Mouse (Mus musculus) CH12.LX (cell line): ENCODE results near the gene Cmtm3. TPM values are rescaled to one million over a fixed set of nuclear protein-coding genes. Genes with fewer than 3 reads are reported as not detected.

ENCODE experiments used
- DNase-seq: peaks from one replicate; pipeline ENCODE4 v3.0.0-alpha.2; 2013; ENCODE audit errors: extremely low read depth
- H3K27ac ChIP-seq: 2 replicates; pipeline ENCODE4 v1.5.1; 2012; ENCODE audit warnings: low read depth, mild to moderate bottlenecking, control low read depth, moderate library complexity; ENCODE audit not compliant: insufficient read depth
- H3K27me3 ChIP-seq: replicated peaks from 2 replicates; pipeline ENCODE3; 2012; ENCODE audit warnings: inconsistent platforms
- H3K36me3 ChIP-seq, 2 experiments: replicated peaks in 1 of 2; 2 replicates each; pipeline versions ENCODE3 to v1.6.1; 2012; ENCODE audit warnings: inconsistent platforms in 1 of 2, low read length in 1 of 2, mild to moderate bottlenecking in 1 of 2, mixed read lengths in 1 of 2, moderate library complexity in 1 of 2; ENCODE audit not compliant: control insufficient read depth in 1 of 2, insufficient read depth in 1 of 2
- H3K4me1 ChIP-seq, 2 experiments: 2 replicates each; pipeline ENCODE4 v1.6.1; 2012; ENCODE audit warnings: inconsistent platforms in 1 of 2, moderate library complexity in 1 of 2; ENCODE audit not compliant: insufficient read depth in 2 of 2, control insufficient read depth in 1 of 2
- H3K4me2 ChIP-seq: 2 replicates; pipeline ENCODE4 v1.6.1; 2012; ENCODE audit warnings: low read depth, mild to moderate bottlenecking, control low read depth; ENCODE audit not compliant: poor library complexity, insufficient read depth, severe bottlenecking
- H3K4me3 ChIP-seq, 3 experiments: fragments of 150-350 bp in 1 of 3; sonication (generic) in 1 of 3; replicated peaks in 1 of 3; 2 replicates each; pipeline versions ENCODE3 to v1.5.1; 2011 to 2012; ENCODE audit warnings: low read depth in 2 of 3, low read length in 2 of 3, mild to moderate bottlenecking in 2 of 3, moderate library complexity in 2 of 3, control low read depth in 1 of 3, improper control_type of control experiment in 1 of 3, inconsistent platforms in 1 of 3, mixed read lengths in 1 of 3; ENCODE audit not compliant: poor library complexity in 1 of 3
- H3K79me2 ChIP-seq: replicated peaks from 2 replicates; pipeline ENCODE4 v1.6.1; 2012; ENCODE audit warnings: mild to moderate bottlenecking, moderate library complexity; ENCODE audit not compliant: control insufficient read depth, poor library complexity, insufficient read depth, severe bottlenecking; ENCODE audit errors: extremely low read depth
- H3K9ac ChIP-seq: 2 replicates; pipeline ENCODE4 v1.6.1; 2012; ENCODE audit warnings: low read depth, mild to moderate bottlenecking, control low read depth, moderate library complexity; ENCODE audit not compliant: insufficient read depth
- H3K9me3 ChIP-seq: replicated peaks from 2 replicates; pipeline ENCODE3; 2012; ENCODE audit warnings: low read length, inconsistent platforms, mixed read lengths
- BHLHE40 ChIP-seq: IDR thresholded peaks from 2 replicates; pipeline ENCODE4 v1.6.1; 2011; ENCODE audit warnings: mild to moderate bottlenecking, low read depth, low read length, improper control_type of control experiment
- CHD2 ChIP-seq: IDR thresholded peaks from 2 replicates; pipeline ENCODE4 v1.6.1; 2011; ENCODE audit warnings: low read length, improper control_type of control experiment
- CTCF ChIP-seq, 2 experiments: IDR thresholded peaks in 1 of 2; conservative IDR thresholded peaks in 1 of 2; 2 replicates each; pipeline ENCODE4 v1.5.1; 2011 to 2012; ENCODE audit warnings: low read depth in 2 of 2, low read length in 2 of 2, improper control_type of control experiment in 1 of 2, inconsistent platforms in 1 of 2, mild to moderate bottlenecking in 1 of 2, moderate library complexity in 1 of 2
- E2F4 ChIP-seq: IDR thresholded peaks from 2 replicates; pipeline ENCODE4 v1.6.1; 2011; ENCODE audit warnings: low read depth, low read length, improper control_type of control experiment; ENCODE audit not compliant: insufficient replicate concordance
- ELF1 ChIP-seq: IDR thresholded peaks from 2 replicates; pipeline ENCODE4 v1.6.1; 2014; ENCODE audit warnings: low read depth, mild to moderate bottlenecking, inconsistent platforms, low read length, improper control_type of control experiment
- EP300 ChIP-seq: IDR thresholded peaks from 2 replicates; pipeline ENCODE4 v1.6.1; 2011; ENCODE audit warnings: low read length, improper control_type of control experiment
- ETS1 ChIP-seq: conservative IDR thresholded peaks from 2 replicates; pipeline ENCODE4 v1.6.1; 2012; ENCODE audit warnings: low read depth, mild to moderate bottlenecking, inconsistent platforms, low read length, improper control_type of control experiment, moderate library complexity
- GABPA ChIP-seq: IDR thresholded peaks from 2 replicates; pipeline ENCODE4 v1.6.1; 2012; ENCODE audit warnings: low read depth, low read length, improper control_type of control experiment, inconsistent platforms; ENCODE audit not compliant: insufficient replicate concordance
- HCFC1 ChIP-seq: IDR thresholded peaks from 2 replicates; pipeline ENCODE4 v1.6.1; 2012; ENCODE audit warnings: low read depth, mild to moderate bottlenecking, inconsistent platforms, low read length, improper control_type of control experiment
- IRF4 ChIP-seq: IDR thresholded peaks from 2 replicates; pipeline ENCODE4 v1.6.1; 2014; ENCODE audit warnings: low read depth, mild to moderate bottlenecking, inconsistent platforms, low read length, improper control_type of control experiment
- JUN ChIP-seq: IDR thresholded peaks from 2 replicates; pipeline ENCODE4 v1.6.1; 2011; ENCODE audit warnings: low read depth, mild to moderate bottlenecking, low read length, improper control_type of control experiment, moderate library complexity; ENCODE audit not compliant: insufficient read depth
- JUND ChIP-seq: conservative IDR thresholded peaks from 2 replicates; pipeline ENCODE4 v1.6.1; 2011; ENCODE audit warnings: low read depth, low read length, improper control_type of control experiment
- MAZ ChIP-seq: IDR thresholded peaks from 2 replicates; pipeline ENCODE4 v1.6.1; 2012; ENCODE audit warnings: low read depth, mild to moderate bottlenecking, inconsistent platforms, low read length, improper control_type of control experiment, moderate library complexity
- MEF2A ChIP-seq: IDR thresholded peaks from 2 replicates; pipeline ENCODE4 v1.6.1; 2014; ENCODE audit warnings: low read depth, mild to moderate bottlenecking, inconsistent platforms, low read length, improper control_type of control experiment, borderline replicate concordance
- MXI1 ChIP-seq: IDR thresholded peaks from 2 replicates; pipeline ENCODE4 v1.6.1; 2011; ENCODE audit warnings: mild to moderate bottlenecking, low read depth, low read length, improper control_type of control experiment
- MYC ChIP-seq: IDR thresholded peaks from 2 replicates; pipeline ENCODE4 v1.6.1; 2011; ENCODE audit warnings: low read depth, mild to moderate bottlenecking, improper control_type of control experiment, low read length
- NRF1 ChIP-seq: IDR thresholded peaks from 2 replicates; pipeline ENCODE4 v1.6.1; 2014; ENCODE audit warnings: low read depth, mild to moderate bottlenecking, inconsistent platforms, low read length, improper control_type of control experiment, moderate library complexity
- POLR2AphosphoS2 ChIP-seq: IDR thresholded peaks from 2 replicates; pipeline ENCODE4 v1.6.1; 2011; ENCODE audit warnings: low read depth, low read length, improper control_type of control experiment
- RAD21 ChIP-seq: IDR thresholded peaks from 2 replicates; pipeline ENCODE4 v1.6.1; 2011; ENCODE audit warnings: low read depth, mild to moderate bottlenecking, low read length, improper control_type of control experiment, moderate library complexity
- RCOR1 ChIP-seq: conservative IDR thresholded peaks from 2 replicates; pipeline ENCODE4 v1.6.1; 2012; ENCODE audit warnings: low read depth, mild to moderate bottlenecking, inconsistent platforms, low read length, improper control_type of control experiment
- SIN3A ChIP-seq: IDR thresholded peaks from 2 replicates; pipeline ENCODE4 v1.6.1; 2012; ENCODE audit warnings: low read length, improper control_type of control experiment, inconsistent platforms
- SMC3 ChIP-seq: IDR thresholded peaks from 2 replicates; pipeline ENCODE4 v1.6.1; 2011; ENCODE audit warnings: low read depth, low read length, improper control_type of control experiment
- USF1 ChIP-seq: IDR thresholded peaks from 2 replicates; pipeline ENCODE4 v1.6.1; 2014; ENCODE audit warnings: low read depth, mild to moderate bottlenecking, inconsistent platforms, low read length, improper control_type of control experiment
- ZC3H11A ChIP-seq: IDR thresholded peaks from 2 replicates; pipeline ENCODE4 v1.6.1; 2012; ENCODE audit warnings: low read depth, mild to moderate bottlenecking, inconsistent platforms, low read length, improper control_type of control experiment
- ZKSCAN1 ChIP-seq: IDR thresholded peaks from 2 replicates; pipeline ENCODE4 v1.6.1; 2012; ENCODE audit warnings: low read depth, inconsistent platforms, low read length, improper control_type of control experiment, borderline replicate concordance
- ZMIZ1 ChIP-seq: IDR thresholded peaks from 2 replicates; pipeline ENCODE4 v1.6.1; 2012; ENCODE audit warnings: low read depth, mild to moderate bottlenecking, inconsistent platforms, low read length, improper control_type of control experiment
- ZNF384 ChIP-seq: IDR thresholded peaks from 2 replicates; pipeline ENCODE4 v1.6.1; 2012; ENCODE audit warnings: low read depth, low read length, improper control_type of control experiment, inconsistent platforms
- dilution Hi-C: fragments of 300-500 bp; cut with MboI; formaldehyde crosslinking; loops from 2 replicates; pipeline ENCODE4 v1.14.3; 2020; ENCODE audit warnings: low sequenced_read_pairs; ENCODE audit not compliant: extremely low pct_unique_long_range_greater_than_20kb, extremely low pct_ligation_motif_present
- in situ Hi-C: fragments of 300-500 bp; cut with MboI; formaldehyde crosslinking; loops from 3 replicates; pipeline ENCODE4 v1.14.3; 2019; ENCODE audit warnings: low sequenced_read_pairs, low pct_ligation_motif_present, low pct_unique_long_range_greater_than_20kb, mixed read lengths
- polyA plus RNA-seq: library from polyadenylated mRNA; unstranded; fragments of >175 nt; gene quantifications from 2 replicates; pipeline ENCODE4 v1.2.1, GENCODE M21; 2012; ENCODE audit warnings: low read depth; ENCODE audit not compliant: insufficient read length
- total RNA-seq, 2 experiments: library from RNA; depleted of rRNA; stranded (reverse); fragments of 300-350 nt in 1 of 2; fragments of >200 nt in 1 of 2; gene quantifications; 2 replicates each; pipeline ENCODE4 v1.2.3; 2012 to 2014

The Cmtm3 gene
- total and polyA plus RNA-seq, 3 experiments, result 3.9 to 11.0 (median 4.3) TPM

DNA sequence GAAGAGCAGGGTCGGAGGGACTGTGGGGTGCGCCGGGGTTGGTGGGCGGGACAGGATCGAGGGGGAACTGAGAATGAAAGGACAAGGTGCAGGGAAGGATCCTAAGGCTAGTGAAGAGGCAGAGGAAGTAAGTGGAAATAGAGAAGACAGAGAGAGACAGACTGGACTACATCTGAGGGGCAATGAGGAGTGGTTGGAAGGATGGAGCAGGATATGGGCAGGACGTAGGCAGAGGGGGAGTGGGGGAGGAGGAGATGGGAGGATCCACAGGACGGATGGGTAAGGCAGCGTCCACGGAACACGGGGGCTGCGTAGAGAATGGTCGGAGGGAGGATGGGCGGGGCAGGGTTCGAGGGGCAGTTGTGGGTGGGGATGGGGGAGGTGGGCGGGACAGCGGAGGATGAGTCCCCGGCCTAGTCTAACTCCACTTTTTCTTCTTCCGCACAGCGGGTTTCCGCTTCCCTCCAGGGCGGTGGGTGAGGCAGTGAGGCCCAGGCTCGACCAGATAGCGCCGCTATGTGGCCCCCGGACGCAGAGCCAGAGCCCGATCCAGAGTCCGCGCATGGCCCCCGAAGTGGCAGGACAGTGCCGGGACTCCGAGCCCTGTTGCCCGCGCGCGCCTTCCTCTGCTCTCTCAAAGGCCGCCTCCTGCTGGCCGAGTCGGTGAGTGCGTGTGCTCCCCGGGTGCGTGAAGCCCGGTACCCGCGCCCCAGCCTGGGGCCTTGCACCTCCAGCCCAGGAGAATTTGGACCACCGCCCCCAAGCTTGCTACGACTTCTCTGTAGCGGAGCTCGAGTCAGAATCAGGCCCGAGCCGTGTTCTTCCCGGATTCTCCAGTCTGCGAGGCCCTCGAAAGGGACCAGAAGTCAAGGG lies 1.3 kb downstream of the Cmtm3 start (continued):
- TF ChIP-seq JUN, result no peak
- 0 out of 2 replicates have a peak, but pooled peaks have one; percentile 52 for TF ChIP-seq MAZ
- no peak for TF ChIP-seq ETS1
- TF ChIP-seq NRF1, result peak; percentile 46; the same call in 1 of the 2 replicates
- no peak; the same call in 1 of the 2 replicates for TF ChIP-seq SIN3A
- TF ChIP-seq ZKSCAN1, result no peak
- TF ChIP-seq GABPA, result no peak
- TF ChIP-seq, all 38 proteins: peak for 14

DNA sequence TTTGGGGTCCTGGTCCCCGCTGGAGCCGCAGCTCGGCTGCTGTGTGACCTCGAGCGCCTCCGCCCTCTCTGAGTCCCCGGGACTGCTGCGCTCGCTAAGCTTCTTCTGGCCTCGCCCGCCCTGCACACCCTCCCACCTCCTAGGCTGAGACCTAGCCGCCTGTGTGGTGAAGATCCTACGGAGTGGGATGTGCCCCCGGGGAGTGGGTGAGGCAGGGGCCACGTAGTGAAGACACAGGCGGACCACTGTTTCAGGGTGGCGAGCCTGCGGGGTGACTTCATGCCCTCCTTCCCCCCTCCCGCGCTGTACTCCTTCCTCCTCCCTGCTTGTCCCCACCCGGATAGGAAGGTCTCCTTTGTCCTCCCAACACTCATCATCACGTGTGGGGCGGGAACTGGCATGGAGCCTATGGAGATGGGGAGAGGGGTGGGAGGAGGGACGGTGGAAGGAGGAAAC lies 1.9 kb downstream of the Cmtm3 start:
- in situ Hi-C loops (loop anchor here (5.0 kb wide), 1 partner anchor 66 kb away; no protein-coding TSS in a partner anchor), dilution Hi-C loops (no loop called here)
- TF ChIP-seq RAD21 (no peak), MEF2A (no peak), CTCF (conservative IDR thresholded peaks at IDR 0.05 in 1 of 2, IDR thresholded peaks at IDR 0.05 in 1 of 2; ENCODE audit: low read depth in 2 of 2, low read length in 2 of 2) (no peak), EP300 (no peak), JUND (no peak), CHD2 (no peak), IRF4 (no peak), MXI1 (no peak), SIN3A (no peak)
- peaks cover 3 to 30% of the 10 kb centered on the region in 2 experiments; a peak in 2 of 4 replicates for H3K4me1 ChIP-seq
- peak overlapping the region; percentile 85 for H3K4me2 ChIP-seq
- no peaks in the 10 kb centered on the region for H3K27me3 ChIP-seq
- H3K27ac ChIP-seq, result no peak overlapping the region
- H3K4me3 ChIP-seq, result peak overlapping the region; percentile 35 to 92 (median 63)
- peak overlapping the region; percentile 85 for H3K9ac ChIP-seq
- no peaks in the 10 kb centered on the region for H3K9me3 ChIP-seq
- H3K36me3 ChIP-seq, result peaks cover 0 to 20% of the 10 kb centered on the region in 2 experiments
- no peaks in the 10 kb centered on the region for H3K79me2 ChIP-seq
- no peak for DNase-seq

DNA sequence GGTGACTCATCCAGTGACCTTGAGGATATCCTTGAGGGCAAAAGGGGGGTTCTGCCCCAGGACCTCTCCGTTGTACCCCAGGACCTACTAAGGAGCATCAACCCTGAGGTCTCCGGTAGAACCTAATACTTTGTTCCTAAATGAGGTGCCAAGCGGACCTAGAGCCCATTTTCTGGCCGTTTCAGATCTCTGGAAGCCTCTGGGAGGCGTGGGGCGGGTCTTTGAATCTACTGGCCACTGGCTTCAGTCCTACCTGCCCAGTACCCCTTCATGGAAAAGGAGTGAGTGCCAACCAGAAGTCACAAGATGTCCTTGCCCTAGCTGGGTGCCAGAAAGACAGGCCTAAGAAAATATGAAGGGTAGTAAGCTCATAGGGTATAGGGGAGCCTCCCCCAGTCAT lies 2.5 kb downstream of the Cmtm3 start:
- peaks cover 3 to 30% of the 10 kb centered on the region in 2 experiments; a peak in 2 of 4 replicates for H3K4me1 ChIP-seq
- DNase-seq, result no peak
- dilution Hi-C loops, result no loop called here
- H3K9me3 ChIP-seq, result no peaks in the 10 kb centered on the region
- H3K27me3 ChIP-seq, result no peaks in the 10 kb centered on the region
- H3K79me2 ChIP-seq, result no peaks in the 10 kb centered on the region
- no peak for TF ChIP-seq POLR2AphosphoS2
- no peak for TF ChIP-seq RCOR1
- no peak for TF ChIP-seq ZMIZ1
- no peak for TF ChIP-seq ELF1
- TF ChIP-seq MYC, result no peak
- TF ChIP-seq BHLHE40, result no peak
- no peak for TF ChIP-seq ZNF384
- TF ChIP-seq E2F4, result no peak
- no peak for TF ChIP-seq IRF4
- TF ChIP-seq SMC3, result no peak
- no peak for TF ChIP-seq USF1
- TF ChIP-seq JUND, result no peak
- TF ChIP-seq ZC3H11A, result no peak
- no peak for TF ChIP-seq EP300
- no peak for TF ChIP-seq HCFC1
- no peak for TF ChIP-seq RAD21
- TF ChIP-seq ETS1, result no peak
- no peak for TF ChIP-seq MAZ
- peaks cover 0 to 25% of the 10 kb centered on the region in 2 experiments for H3K36me3 ChIP-seq
- no peak overlapping the region for H3K4me3 ChIP-seq
- H3K4me2 ChIP-seq, result no peak overlapping the region
- no peak overlapping the region for H3K27ac ChIP-seq
- in situ Hi-C loops, result loop anchor here (5.0 kb wide), 1 partner anchor 66 kb away; no protein-coding TSS in a partner anchor
- no peak overlapping the region for H3K9ac ChIP-seq
